Mouse (Mus musculus) limb, embryonic 14.5 days (tissue): Measurements from ENCODE around the gene Ppp2r5e. TPM values are rescaled to one million over a fixed set of nuclear protein-coding genes. Genes with fewer than 3 reads are reported as not detected.

Source experiments
- ATAC-seq: fragments of 200-750 bp; cut with Nextera tagmentation; 2 replicates; pipeline ENCODE4 v1.8.0; 2017; ENCODE audit warnings: low read depth, moderate number of reproducible peaks, moderate TSS enrichment; ENCODE audit not compliant: low FRiP score
- DNase-seq: peaks from one replicate; pipeline ENCODE4 v3.0.0-alpha.2; 2015; ENCODE audit warnings: low spot score
- H3K27ac ChIP-seq: fragments of 300-500 bp; sonication (generic); replicated peaks from 2 replicates; pipeline ENCODE4 v1.5.1; 2014; ENCODE audit warnings: low read depth, mild to moderate bottlenecking, low read length, moderate library complexity, mixed read lengths
- H3K27me3 ChIP-seq: fragments of 300-500 bp; sonication (generic); 2 replicates; pipeline ENCODE4 v1.6.1; 2014; ENCODE audit warnings: low read length, mixed read lengths; ENCODE audit not compliant: control insufficient read depth, insufficient read depth
- H3K36me3 ChIP-seq: fragments of 300-500 bp; sonication (generic); 2 replicates; pipeline ENCODE4 v1.6.1; 2014; ENCODE audit warnings: mild to moderate bottlenecking, low read length, moderate library complexity, mixed read lengths; ENCODE audit not compliant: control insufficient read depth, insufficient read depth
- H3K4me1 ChIP-seq: fragments of 300-500 bp; sonication (generic); 2 replicates; pipeline ENCODE4 v1.6.1; 2014; ENCODE audit warnings: antibody characterized with exemption, low read length, mixed read lengths; ENCODE audit not compliant: control insufficient read depth, insufficient read depth
- H3K4me2 ChIP-seq: fragments of 300-500 bp; sonication (generic); replicated peaks from 2 replicates; pipeline ENCODE4 v1.6.1; 2014; ENCODE audit warnings: low read depth, mild to moderate bottlenecking, low read length, moderate library complexity; ENCODE audit not compliant: severe bottlenecking
- H3K4me3 ChIP-seq: fragments of 300-500 bp; sonication (generic); replicated peaks from 2 replicates; pipeline ENCODE4 v1.5.1; 2014; ENCODE audit warnings: low read length
- H3K9ac ChIP-seq: fragments of 300-500 bp; sonication (generic); 2 replicates; pipeline ENCODE4 v1.6.1; 2014; ENCODE audit warnings: mild to moderate bottlenecking, low read depth, low read length, moderate library complexity; ENCODE audit not compliant: severe bottlenecking
- H3K9me3 ChIP-seq: fragments of 300-500 bp; sonication (generic); 2 replicates; pipeline ENCODE4 v1.6.1; 2016; ENCODE audit warnings: low read length; ENCODE audit not compliant: control insufficient read depth
- POLR2A ChIP-seq: fragments of 200-500 bp; IDR thresholded peaks from 2 replicates; pipeline ENCODE4 v1.8.0; 2012; ENCODE audit warnings: inconsistent platforms, mild to moderate bottlenecking, moderate library complexity, borderline replicate concordance; ENCODE audit not compliant: insufficient read depth, insufficient read length; ENCODE audit errors: extremely low read depth
- WGBS: fragments of 180-500 bp; shearing (Covaris S2); extraction: QIAGEN DNeasy Blood & Tissue Kit; methylation state at CpG from one replicate; pipeline ENCODE4 v1.1.7; 2014; 5-methylcytosine and 5-hydroxymethylcytosine counted together
- polyA plus RNA-seq, 2 experiments: library from polyadenylated mRNA; depleted of rRNA in 1 of 2; stranded (reverse) in 1 of 2; unstranded in 1 of 2; fragments of >200 nt; fragmentation: Nextera tagmentation in 1 of 2; extraction: Ambion mirVana in 1 of 2; gene quantifications; 2 replicates each; pipeline versions ENCODE4 v1.2.1 to v1.2.3; 2012 to 2014

Gene Ppp2r5e
- polyA plus RNA-seq, 2 experiments = 17.6 to 27.3 TPM

GRCm38 (mm10) chr12:75555032-75555431, 41.0 kb downstream of the Ppp2r5e start:
- TF ChIP-seq POLR2A = no peak
- WGBS = 64% methylated on average over 3 of the region's 3 CpGs

GRCm38 (mm10) chr12:75552296-75552695, 43.7 kb downstream of the Ppp2r5e start:
- ATAC-seq (no peak), DNase-seq (no peak)
- Histone ChIP-seq H3K36me3 (no peaks in the 10 kb centered on the region), H3K27ac (no peak overlapping the region), H3K27me3 (no peaks in the 10 kb centered on the region), H3K4me1 (no peaks in the 10 kb centered on the region), H3K4me2 (no peak overlapping the region), H3K9me3 (no peaks in the 10 kb centered on the region), H3K4me3 (no peak overlapping the region), H3K9ac (no peak overlapping the region)
- 80% methylated on average over 3 of the region's 3 CpGs for WGBS
- no peak for TF ChIP-seq POLR2A

More at GRCm38 (mm10) chr12:75555032-75555431, 41.0 kb downstream of the Ppp2r5e start:
- Histone ChIP-seq H3K4me1 (peaks cover 12% of the 10 kb centered on the region), H3K27me3 (no peaks in the 10 kb centered on the region), H3K36me3 (no peaks in the 10 kb centered on the region), H3K4me2 (no peak overlapping the region), H3K27ac (no peak overlapping the region), H3K9me3 (no peaks in the 10 kb centered on the region), H3K9ac (no peak overlapping the region), H3K4me3 (no peak overlapping the region)
- no peak for ATAC-seq
- DNase-seq = no peak

DNA sequence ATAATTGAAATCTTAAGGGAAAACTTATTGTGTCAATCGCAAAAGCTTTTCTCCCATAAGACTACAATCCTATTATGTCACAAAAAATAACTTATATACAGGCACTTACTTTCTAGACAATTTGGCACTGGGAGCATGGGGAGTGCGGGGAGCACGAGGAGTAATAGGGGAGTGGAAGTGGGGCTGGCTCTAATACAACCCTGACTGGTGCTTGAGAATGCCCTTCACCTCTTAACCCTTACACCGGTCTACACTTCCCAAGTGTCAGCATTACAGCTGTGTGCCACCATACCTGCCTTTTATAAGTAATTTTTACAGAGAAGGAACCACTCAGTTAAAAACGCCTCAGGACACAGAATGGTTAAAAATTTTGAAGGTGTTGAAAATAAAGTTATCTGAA, 44.4 kb downstream of the Ppp2r5e start:
- H3K4me2 ChIP-seq = no peak overlapping the region
- 85% methylated on average over 5 of the region's 5 CpGs for WGBS
- TF ChIP-seq POLR2A = no peak

GRCm38 (mm10) chr12:75548999-75549398, 47.0 kb downstream of the Ppp2r5e start:
- no peak overlapping the region for H3K4me3 ChIP-seq
- no peak for DNase-seq
- no peak overlapping the region for H3K9ac ChIP-seq
- no peaks in the 10 kb centered on the region for H3K9me3 ChIP-seq
- H3K27me3 ChIP-seq = no peaks in the 10 kb centered on the region
- H3K36me3 ChIP-seq = no peaks in the 10 kb centered on the region
- H3K4me1 ChIP-seq = peaks cover 7% of the 10 kb centered on the region; the same call in 1 of the 2 replicates
- 86% methylated on average over 9 of the region's 9 CpGs for WGBS
- TF ChIP-seq POLR2A = no peak
- H3K27ac ChIP-seq = no peak overlapping the region
- no peak overlapping the region for H3K4me2 ChIP-seq
- no peak for ATAC-seq

More for the DNA sequence above, 44.4 kb downstream of the Ppp2r5e start:
- no peak overlapping the region for H3K9ac ChIP-seq
- H3K36me3 ChIP-seq = no peaks in the 10 kb centered on the region
- H3K4me1 ChIP-seq = no peaks in the 10 kb centered on the region
- no peak overlapping the region for H3K4me3 ChIP-seq
- DNase-seq (no peak), ATAC-seq (no peak)
- no peak overlapping the region for H3K27ac ChIP-seq
- H3K9me3 ChIP-seq = no peaks in the 10 kb centered on the region
- no peaks in the 10 kb centered on the region for H3K27me3 ChIP-seq

DNA sequence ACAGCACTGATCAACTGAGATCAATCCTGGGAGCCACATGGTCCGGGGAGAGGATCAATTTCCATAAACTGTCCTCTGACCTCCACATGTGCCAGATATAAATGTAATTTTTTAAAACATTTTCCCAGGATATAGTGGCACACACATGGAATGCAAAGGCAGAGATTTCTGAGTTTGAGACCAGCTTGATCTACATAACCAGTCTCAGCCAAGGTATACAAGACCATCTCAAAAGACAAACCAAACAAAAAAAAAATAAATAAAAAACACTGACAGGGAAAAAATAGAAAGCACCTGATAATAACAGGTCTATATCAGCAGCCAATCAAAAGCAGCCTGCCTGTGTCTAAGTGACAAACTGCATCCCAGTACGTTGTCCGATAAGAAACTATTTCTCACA, 48.9 kb downstream of the Ppp2r5e start:
- ATAC-seq (no peak), DNase-seq (no peak)
- Histone ChIP-seq H3K9me3 (no peaks in the 10 kb centered on the region), H3K27ac (no peak overlapping the region), H3K4me3 (no peak overlapping the region), H3K9ac (no peak overlapping the region), H3K27me3 (no peaks in the 10 kb centered on the region), H3K4me1 (peaks cover 7% of the 10 kb centered on the region; the same call in 1 of the 2 replicates), H3K4me2 (no peak overlapping the region), H3K36me3 (no peaks in the 10 kb centered on the region)
- WGBS = 81% methylated on average over 3 of the region's 3 CpGs
- TF ChIP-seq POLR2A = no peak

GRCm38 (mm10) chr12:75546241-75546640, 49.8 kb downstream of the Ppp2r5e start:
- Histone ChIP-seq H3K36me3 (no peaks in the 10 kb centered on the region), H3K9me3 (no peaks in the 10 kb centered on the region), H3K4me3 (no peak overlapping the region), H3K9ac (no peak overlapping the region), H3K4me1 (peaks cover 9% of the 10 kb centered on the region; the same call in 1 of the 2 replicates), H3K27ac (no peak overlapping the region), H3K4me2 (no peak overlapping the region), H3K27me3 (no peaks in the 10 kb centered on the region)
- DNase-seq (no peak), ATAC-seq (no peak)
- WGBS = 72% methylated on average over 5 of the region's 5 CpGs
- no peak for TF ChIP-seq POLR2A
